Mouse (Mus musculus) stomach, embryonic 15.5 days (tissue): Measurements from ENCODE around the gene Sertad4. TPM values are rescaled to one million over a fixed set of nuclear protein-coding genes. Genes with fewer than 3 reads are reported as not detected.

Experiments used
- ATAC-seq: fragments of 200-750 bp; cut with Nextera tagmentation; 2 replicates; pipeline ENCODE4 v1.8.0; 2017; ENCODE audit warnings: low read depth, moderate number of reproducible peaks, moderate TSS enrichment; ENCODE audit not compliant: insufficient read depth, low FRiP score
- H3K27ac ChIP-seq: fragments of 300-500 bp; sonication (generic); 2 replicates; pipeline ENCODE4 v1.5.1; 2015; ENCODE audit warnings: mild to moderate bottlenecking, inconsistent platforms
- H3K27me3 ChIP-seq: fragments of 300-500 bp; sonication (generic); replicated peaks from 2 replicates; pipeline ENCODE4 v1.6.1; 2015; ENCODE audit warnings: inconsistent platforms
- H3K36me3 ChIP-seq: fragments of 300-500 bp; sonication (generic); 2 replicates; pipeline ENCODE4 v1.6.1; 2015; ENCODE audit warnings: inconsistent platforms
- H3K4me1 ChIP-seq: fragments of 300-500 bp; sonication (generic); 2 replicates; pipeline ENCODE4 v1.6.1; 2015; ENCODE audit warnings: inconsistent platforms
- H3K4me2 ChIP-seq: fragments of 300-500 bp; sonication (generic); 2 replicates; pipeline ENCODE4 v1.6.1; 2015; ENCODE audit warnings: mild to moderate bottlenecking, inconsistent platforms
- H3K4me3 ChIP-seq: fragments of 300-500 bp; sonication (generic); replicated peaks from 2 replicates; pipeline ENCODE4 v1.5.1; 2015; ENCODE audit warnings: inconsistent platforms
- H3K9ac ChIP-seq: fragments of 300-500 bp; sonication (generic); 2 replicates; pipeline ENCODE4 v1.6.1; 2015; ENCODE audit warnings: inconsistent platforms
- H3K9me3 ChIP-seq: fragments of 300-500 bp; sonication (generic); 2 replicates; pipeline ENCODE4 v1.6.1; 2016; ENCODE audit warnings: inconsistent platforms
- WGBS: fragments of 180-500 bp; shearing (Covaris S2); methylation state at CpG from one replicate; pipeline ENCODE4 v1.1.7; 2015; 5-methylcytosine and 5-hydroxymethylcytosine counted together
- polyA plus RNA-seq: library from polyadenylated mRNA; unstranded; fragments of >200 nt; fragmentation: Nextera tagmentation; extraction: Ambion mirVana; gene quantifications from 2 replicates; pipeline ENCODE4 v1.2.1, GENCODE M21; 2015

The Sertad4 gene
- polyA plus RNA-seq, 1 experiment from 2014 or later: 19.3 TPM

- no peaks in the 10 kb centered on the region for H3K9me3 ChIP-seq
- WGBS: 13% methylated on average over 2 of the region's 2 CpGs
- no peak overlapping the region for H3K9ac ChIP-seq
- H3K27ac ChIP-seq: peak overlapping the region; percentile 57; the same call in 1 of the 2 replicates
- peaks cover 27% of the 10 kb centered on the region for H3K36me3 ChIP-seq
- H3K4me2 ChIP-seq: peak overlapping the region; percentile 21
- H3K27me3 ChIP-seq: no peaks in the 10 kb centered on the region
- peaks cover 31% of the 10 kb centered on the region for H3K4me1 ChIP-seq
- H3K4me3 ChIP-seq: peak overlapping the region; percentile 8; the same call in 1 of the 2 replicates
- ATAC-seq: no peak
Observed at GRCm38 (mm10) chr1:192851126-192851525, 4.4 kb downstream of the Sertad4 start.

DNA sequence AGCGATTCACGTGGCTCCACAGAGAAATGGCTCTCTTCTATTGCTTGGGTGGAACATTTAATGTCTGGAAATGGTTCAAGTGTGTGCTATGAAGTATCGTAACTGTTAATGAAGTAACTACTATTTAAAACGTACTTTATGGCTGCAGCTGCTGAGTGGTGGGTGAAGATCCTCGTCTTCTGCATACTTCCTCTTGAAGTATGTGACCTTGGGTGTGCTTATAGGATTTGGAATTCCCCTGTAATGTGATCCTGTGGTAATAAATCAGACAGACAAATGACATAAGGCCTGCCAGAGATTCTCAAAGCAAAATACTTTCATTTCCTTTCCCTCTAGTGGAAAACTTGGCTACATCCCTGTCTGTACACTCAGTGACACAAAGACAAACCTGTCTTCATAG is 5.9 kb downstream of the Sertad4 start:
- Histone ChIP-seq H3K4me3 (no peak overlapping the region), H3K9me3 (no peaks in the 10 kb centered on the region), H3K4me2 (no peak overlapping the region), H3K4me1 (peaks cover 31% of the 10 kb centered on the region), H3K27me3 (no peaks in the 10 kb centered on the region), H3K9ac (no peak overlapping the region), H3K36me3 (peaks cover 33% of the 10 kb centered on the region), H3K27ac (no peak overlapping the region)
- ATAC-seq: no peak
- WGBS: 54% methylated on average over 5 of the region's 5 CpGs

- Histone ChIP-seq H3K36me3 (peaks cover 33% of the 10 kb centered on the region), H3K9ac (no peak overlapping the region), H3K27me3 (no peaks in the 10 kb centered on the region), H3K4me2 (no peak overlapping the region), H3K4me3 (no peak overlapping the region), H3K27ac (no peak overlapping the region), H3K4me1 (peaks cover 20% of the 10 kb centered on the region), H3K9me3 (no peaks in the 10 kb centered on the region)
- no peak for ATAC-seq
- 61% methylated on average over 3 of the region's 3 CpGs for WGBS
Observed at GRCm38 (mm10) chr1:192847254-192847653, 8.3 kb downstream of the Sertad4 start.

DNA sequence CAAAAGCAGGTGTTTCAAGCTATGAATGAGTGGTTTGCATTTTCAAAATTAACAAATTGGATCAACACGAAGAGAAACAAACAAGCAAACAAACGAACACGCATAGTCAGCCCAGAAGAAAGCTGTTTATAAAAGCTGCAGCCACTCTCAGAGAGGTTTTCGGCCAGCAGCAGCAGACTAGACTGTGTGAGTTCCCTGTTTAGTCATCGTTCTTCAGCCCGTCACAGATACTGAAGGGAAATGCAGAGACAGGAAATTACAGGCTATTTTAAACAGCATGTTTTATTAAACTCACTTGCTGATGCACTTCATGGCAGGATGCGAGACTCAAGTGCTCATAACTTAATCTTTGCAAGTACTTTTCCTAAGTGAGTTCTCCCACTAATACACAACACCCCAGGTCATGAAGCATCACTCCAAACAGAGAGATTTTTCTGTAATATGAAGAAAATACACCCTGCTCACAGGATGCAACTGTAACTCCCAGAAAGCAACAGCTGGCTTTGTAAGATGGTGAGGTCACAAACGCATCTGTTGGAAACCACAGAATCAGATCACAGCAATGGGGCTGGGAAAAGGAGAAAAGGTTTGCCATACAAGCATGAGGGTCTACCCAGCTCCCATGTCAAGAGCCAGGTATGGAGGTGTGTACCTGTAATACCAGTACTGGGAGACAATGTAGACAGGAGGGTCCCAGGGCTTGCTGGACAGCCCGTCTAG is 14.3 kb downstream of the Sertad4 start:
- H3K36me3 ChIP-seq: peaks cover 7% of the 10 kb centered on the region; the same call in 1 of the 2 replicates
- H3K9ac ChIP-seq: no peak overlapping the region
- H3K4me2 ChIP-seq: no peak overlapping the region
- H3K27ac ChIP-seq: peak overlapping the region; percentile 35; the same call in 1 of the 2 replicates
- 43% methylated on average over 9 of the region's 9 CpGs for WGBS
- H3K27me3 ChIP-seq: no peaks in the 10 kb centered on the region
- no peak overlapping the region for H3K4me3 ChIP-seq
- peaks cover 11% of the 10 kb centered on the region; the same call in 1 of the 2 replicates for H3K4me1 ChIP-seq
- no peaks in the 10 kb centered on the region for H3K9me3 ChIP-seq
- no peak for ATAC-seq

DNA sequence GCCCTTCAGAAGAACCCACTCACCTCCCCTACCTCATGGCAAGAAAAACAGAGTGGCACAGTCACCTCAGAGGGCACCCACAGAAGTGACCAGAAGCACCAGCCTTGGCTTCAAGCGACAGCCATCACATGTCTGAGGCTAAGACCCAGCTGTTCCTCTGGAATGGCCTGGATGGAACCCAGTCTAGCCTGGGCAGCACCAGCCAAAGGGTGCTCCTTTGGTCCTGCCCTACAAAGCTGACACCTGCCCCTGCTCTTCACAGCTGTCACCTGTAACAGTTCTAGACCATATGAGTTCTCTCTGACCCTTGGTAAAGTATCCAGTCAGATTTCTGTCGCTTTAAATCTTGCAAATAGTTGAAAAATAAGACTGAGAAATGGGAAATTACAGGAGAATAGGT is 14.9 kb downstream of the Sertad4 start:
- H3K27ac ChIP-seq: peak overlapping the region; percentile 27; the same call in 1 of the 2 replicates
- H3K9ac ChIP-seq: no peak overlapping the region
- no peak overlapping the region for H3K4me3 ChIP-seq
- peaks cover 11% of the 10 kb centered on the region; the same call in 1 of the 2 replicates for H3K4me1 ChIP-seq
- H3K4me2 ChIP-seq: no peak overlapping the region
- H3K36me3 ChIP-seq: peaks cover 3% of the 10 kb centered on the region; the same call in 1 of the 2 replicates
- ATAC-seq: no peak
- 75% methylated on average over 2 of the region's 2 CpGs for WGBS
- H3K27me3 ChIP-seq: no peaks in the 10 kb centered on the region
- no peaks in the 10 kb centered on the region for H3K9me3 ChIP-seq

DNA sequence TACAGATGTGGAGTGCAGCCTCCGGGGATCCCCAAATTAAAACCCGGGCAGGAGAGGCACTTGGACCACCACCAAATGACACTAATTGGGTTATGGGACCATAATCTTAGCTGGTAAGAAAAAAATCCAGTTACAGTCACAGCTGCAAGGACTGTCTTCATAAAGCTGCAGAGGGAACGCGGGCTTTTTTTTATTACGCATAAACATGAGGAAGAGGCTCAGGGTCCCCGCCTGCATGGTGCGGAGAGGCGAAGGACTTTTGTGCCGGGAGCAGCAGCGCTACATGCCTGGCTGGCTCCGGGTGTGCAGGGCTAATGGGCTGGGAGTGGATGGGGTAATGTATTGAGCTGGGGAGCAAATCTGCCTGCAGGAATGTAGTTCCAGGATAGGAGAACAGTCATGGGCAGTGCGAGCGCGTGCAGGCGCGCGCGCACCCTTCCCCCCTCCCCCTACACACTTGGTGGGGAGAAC is 20.3 kb downstream of the Sertad4 start:
- Histone ChIP-seq H3K4me2 (peak overlapping the region; percentile 96), H3K4me1 (peaks cover 37% of the 10 kb centered on the region), H3K9me3 (no peaks in the 10 kb centered on the region), H3K4me3 (peak overlapping the region; percentile 44), H3K9ac (0 out of 2 replicates have a peak overlapping the region, but pooled peaks have one; percentile 25), H3K36me3 (no peaks in the 10 kb centered on the region), H3K27ac (peak overlapping the region; percentile 82), H3K27me3 (peaks cover 8% of the 10 kb centered on the region; the same call in 1 of the 2 replicates)
- WGBS: 3% methylated on average over 18 of the region's 18 CpGs
- ATAC-seq: peak; percentile 28; the same call in 1 of the 2 replicates

- peak overlapping the region; percentile 96 for H3K4me2 ChIP-seq
- H3K4me3 ChIP-seq: peak overlapping the region; percentile 44
- H3K9me3 ChIP-seq: no peaks in the 10 kb centered on the region
- WGBS: 3% methylated on average over 63 of the region's 63 CpGs
- H3K27ac ChIP-seq: peak overlapping the region; percentile 82
- peaks cover 8% of the 10 kb centered on the region; the same call in 1 of the 2 replicates for H3K27me3 ChIP-seq
- H3K36me3 ChIP-seq: no peaks in the 10 kb centered on the region
- H3K4me1 ChIP-seq: peaks cover 37% of the 10 kb centered on the region
- H3K9ac ChIP-seq: peak overlapping the region; percentile 25; the same call in 1 of the 2 replicates
- peak; percentile 59 for ATAC-seq
Observed at GRCm38 (mm10) chr1:192834361-192835210, 21.0 kb downstream of the Sertad4 start.

DNA sequence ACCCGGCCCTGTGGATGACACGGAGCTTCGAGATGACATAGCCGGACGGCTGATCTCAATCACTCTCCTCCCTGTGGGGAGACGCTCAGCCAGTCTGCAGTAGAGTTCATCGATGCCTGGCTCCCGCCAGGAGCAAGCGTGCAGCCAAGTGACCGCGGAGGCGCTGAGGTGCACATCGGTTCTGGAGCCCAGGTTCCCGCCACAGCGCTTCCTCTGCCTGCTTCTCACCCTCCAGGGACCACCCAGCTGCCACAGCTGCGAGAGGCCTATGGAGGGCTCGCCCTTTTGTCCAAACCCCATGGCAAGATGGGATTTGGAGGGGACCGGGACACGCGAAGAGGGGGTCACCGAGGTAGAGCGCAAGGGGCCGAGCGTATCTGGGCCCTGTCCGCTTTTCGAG is 22.0 kb downstream of the Sertad4 start:
- no peak overlapping the region for H3K4me2 ChIP-seq
- H3K27me3 ChIP-seq: peaks cover 8% of the 10 kb centered on the region; the same call in 1 of the 2 replicates
- H3K4me1 ChIP-seq: peaks cover 37% of the 10 kb centered on the region
- no peaks in the 10 kb centered on the region for H3K9me3 ChIP-seq
- H3K36me3 ChIP-seq: no peaks in the 10 kb centered on the region
- H3K27ac ChIP-seq: no peak overlapping the region
- H3K4me3 ChIP-seq: no peak overlapping the region
- 37% methylated on average over 26 of the region's 26 CpGs for WGBS
- no peak for ATAC-seq
- H3K9ac ChIP-seq: no peak overlapping the region

DNA sequence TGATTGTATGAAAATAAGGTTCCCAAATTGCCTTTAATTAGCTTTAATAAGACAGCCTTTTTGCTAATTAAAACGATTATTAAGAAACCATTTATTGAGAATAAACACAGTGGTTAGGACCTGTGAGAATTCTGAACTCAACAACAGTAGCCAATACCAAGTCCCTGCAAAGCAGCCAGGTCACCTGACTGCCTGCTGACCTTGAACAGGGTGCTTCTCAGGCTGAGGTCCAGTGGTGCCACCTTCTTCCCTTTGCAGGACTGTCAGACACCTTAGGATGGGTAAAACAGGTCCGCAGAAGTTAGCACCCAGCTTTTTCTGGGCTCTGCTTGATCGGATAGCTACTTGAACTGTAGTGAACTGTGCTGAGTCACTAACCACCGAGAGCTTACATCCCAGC is 22.5 kb downstream of the Sertad4 start:
- no peak for ATAC-seq
- Histone ChIP-seq H3K4me2 (no peak overlapping the region), H3K9ac (no peak overlapping the region), H3K9me3 (no peaks in the 10 kb centered on the region), H3K27me3 (peaks cover 8% of the 10 kb centered on the region; the same call in 1 of the 2 replicates), H3K36me3 (no peaks in the 10 kb centered on the region), H3K4me1 (peaks cover 37% of the 10 kb centered on the region), H3K4me3 (no peak overlapping the region), H3K27ac (no peak overlapping the region)
- WGBS: 58% methylated on average over 4 of the region's 4 CpGs

GRCm38 (mm10) chr1:192832338-192832737 is 23.2 kb downstream of the Sertad4 start:
- Histone ChIP-seq H3K4me3 (no peak overlapping the region), H3K27me3 (peaks cover 8% of the 10 kb centered on the region; the same call in 1 of the 2 replicates), H3K36me3 (no peaks in the 10 kb centered on the region), H3K27ac (no peak overlapping the region), H3K4me1 (peaks cover 37% of the 10 kb centered on the region), H3K9me3 (no peaks in the 10 kb centered on the region), H3K4me2 (no peak overlapping the region), H3K9ac (no peak overlapping the region)
- no peak for ATAC-seq
- WGBS: 49% methylated on average over 2 of the region's 2 CpGs

DNA sequence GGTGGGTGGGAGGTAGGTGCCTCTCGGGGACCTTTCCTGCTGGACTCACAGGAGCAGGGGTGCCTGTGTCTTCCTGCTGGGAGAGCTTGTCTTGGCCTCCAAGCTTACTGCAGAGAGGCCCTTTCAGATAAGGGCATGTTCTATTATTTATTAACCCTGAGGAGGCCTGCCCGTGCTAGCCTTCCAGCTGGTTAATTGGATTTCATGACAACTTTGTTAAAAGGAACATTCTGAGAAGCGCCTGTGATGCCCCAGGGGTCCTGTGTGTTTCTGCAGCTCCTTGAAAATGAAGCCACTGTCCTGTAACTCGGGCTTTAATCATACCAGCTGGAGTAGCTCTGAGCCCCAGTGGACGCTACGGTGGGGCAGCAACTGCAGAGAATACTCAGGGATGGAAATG is 25.1 kb downstream of the Sertad4 start:
- no peak overlapping the region for H3K9ac ChIP-seq
- H3K4me3 ChIP-seq: no peak overlapping the region
- peak overlapping the region; percentile 78 for H3K27ac ChIP-seq
- peaks cover 36% of the 10 kb centered on the region for H3K4me1 ChIP-seq
- H3K36me3 ChIP-seq: no peaks in the 10 kb centered on the region
- no peaks in the 10 kb centered on the region for H3K9me3 ChIP-seq
- peaks cover 8% of the 10 kb centered on the region; the same call in 1 of the 2 replicates for H3K27me3 ChIP-seq
- WGBS: 22% methylated on average over 6 of the region's 6 CpGs
- no peak overlapping the region for H3K4me2 ChIP-seq
- ATAC-seq: peak; percentile 41; the same call in 1 of the 2 replicates
